Mouse (Mus musculus) kidney, adult 8-10 months (tissue): ENCODE data around the gene Ikzf3.

ENCODE experiments used
- DNase-seq, 2 experiments: peaks; one replicate each; pipeline ENCODE4 v3.0.0; 2022

Gene Ikzf3

GRCm38 (mm10) chr11:98445238-98445637 is 100.6 kb downstream of the Ikzf3 start:
- no peak for DNase-seq

- no peak for DNase-seq
Observed at GRCm38 (mm10) chr11:98443688-98444087, 102.1 kb downstream of the Ikzf3 start.

- peak; percentile 94 to 97 for DNase-seq
Observed at GRCm38 (mm10) chr11:98438331-98439158, 107.3 kb downstream of the Ikzf3 start, which contains the start of gene Mien1. Gene Mien1 (minus strand): TSS chr11:98438991.

- DNase-seq: peak; percentile 48 to 49
Observed at GRCm38 (mm10) chr11:98437441-98437840, 108.4 kb downstream of the Ikzf3 start.

GRCm38 (mm10) chr11:98435723-98436122 is 110.1 kb downstream of the Ikzf3 start:
- no peak for DNase-seq

- DNase-seq: no peak
Observed at GRCm38 (mm10) chr11:98431743-98432502, 113.9 kb downstream of the Ikzf3 start.

GRCm38 (mm10) chr11:98428436-98428835 is 117.4 kb downstream of the Ikzf3 start:
- no peak for DNase-seq

- peak; percentile 67 to 72 for DNase-seq
Observed at GRCm38 (mm10) chr11:98426592-98426991, 119.2 kb downstream of the Ikzf3 start.

GRCm38 (mm10) chr11:98418939-98419547 is 126.8 kb downstream of the Ikzf3 start:
- peak; percentile 72 to 83 for DNase-seq

- no peak for DNase-seq
Observed at GRCm38 (mm10) chr11:98418273-98418672, 127.6 kb downstream of the Ikzf3 start.

GRCm38 (mm10) chr11:98417074-98417473 is 128.8 kb downstream of the Ikzf3 start:
- no peak for DNase-seq
